26 mouse cellular contexts compared by ENCODE assay signal in genomic region chr12:31574506-31574905, GRCm38 (mm10). TPM values are rescaled to one million over a fixed set of nuclear protein-coding genes. Genes with fewer than 3 reads are reported as not detected.
"Had no signal": no experiment of that assay in that cellular context is flagged by ENCODE, and none has a peak within 500 bp of the region (broad histone marks: within the 10 kb centered on the region; RNA-seq: fewer than 3 reads in every experiment).

No protein-coding gene starts in this region.

- H3K4me1 ChIP-seq: heart, embryonic 15.5 days; hindbrain, embryonic 10.5 days; hindbrain, embryonic 12.5 days; intestine, embryonic 15.5 days; kidney, embryonic 15.5 days; limb, embryonic 12.5 days; liver, embryonic 12.5 days had no signal

- H3K4me3 ChIP-seq: gastrocnemius, adult 2 months; heart, adult 2 months; heart, embryonic 13.5 days; heart, embryonic 15.5 days; hindbrain, embryonic 10.5 days; hindbrain, embryonic 12.5 days; intestine, embryonic 15.5 days; kidney, embryonic 15.5 days; layer of hippocampus, adult 2 months; left cerebral cortex, adult 2 months; limb, embryonic 10.5 days; limb, embryonic 12.5 days; liver, embryonic 12.5 days had no signal

- H3K27ac ChIP-seq: gastrocnemius, adult 2 months; heart, adult 2 months; heart, embryonic 13.5 days; heart, embryonic 15.5 days; hindbrain, embryonic 10.5 days; hindbrain, embryonic 12.5 days; hindbrain, embryonic 14.5 days; intestine, embryonic 15.5 days; kidney, embryonic 15.5 days; kidney, postnatal 0 days; layer of hippocampus, adult 2 months; left cerebral cortex, adult 2 months; limb, embryonic 10.5 days; limb, embryonic 12.5 days; liver, embryonic 12.5 days; liver, embryonic 14.5 days had no signal

- DNase-seq: gastrocnemius, adult 2 months; gastrocnemius, postnatal 10 days; gastrocnemius, postnatal 25 days; heart, adult 2 months; heart, postnatal 4 days; kidney, adult 18-20 months; kidney, adult 9 months; kidney, postnatal 14 days; kidney, postnatal 36 days; liver had no signal

- H3K36me3 ChIP-seq: heart, embryonic 13.5 days; heart, embryonic 15.5 days; hindbrain, embryonic 10.5 days; hindbrain, embryonic 12.5 days; intestine, embryonic 15.5 days; kidney, embryonic 15.5 days; limb, embryonic 10.5 days; limb, embryonic 12.5 days; liver, embryonic 12.5 days had no signal

- H3K27me3 ChIP-seq: heart, embryonic 13.5 days; heart, embryonic 15.5 days; hindbrain, embryonic 12.5 days; intestine, embryonic 15.5 days; kidney, embryonic 15.5 days; limb, embryonic 12.5 days; liver, embryonic 12.5 days had no signal

RNA-seq across cellular contexts. Expression of gene Slc26a4, which starts 14.7 kb away (rescaled TPM):
- total RNA-seq: gastrocnemius, adult 2 months; gastrocnemius, postnatal 25 days; granulocyte monocyte progenitor cell, adult 5-6 weeks had no signal
- polyA plus RNA-seq: heart, adult 2 months; hindbrain, embryonic 14.5 days; inflammation-experienced regulatory T-cells, adult 6 months; liver, embryonic 12.5 days; liver, embryonic 14.5 days had no signal
